23 mouse cellular contexts compared by ENCODE assay signal in genomic region chr5:125227699-125228098, GRCm38 (mm10). TPM values are rescaled to one million over a fixed set of nuclear protein-coding genes. Genes with fewer than 3 reads are reported as not detected.
DNase-seq lines count a peak whose midpoint lies in the region; ATAC-seq and TF ChIP-seq lines count a peak whose summit lies in the region.
"Had no signal": no experiment of that assay in that cellular context is flagged by ENCODE, and none has a peak within 500 bp of the region (broad histone marks: within the 10 kb centered on the region; RNA-seq: fewer than 3 reads in every experiment).

No protein-coding gene starts in this region.

- 100% methylated on average over 4 of the region's 4 CpGs for WGBS in forebrain, postnatal 0 days
- WGBS in forebrain, embryonic 16.5 days: 96% methylated on average over 4 of the region's 4 CpGs
- 97% methylated on average over 4 of the region's 4 CpGs for WGBS in intestine, postnatal 0 days
- 97% methylated on average over 4 of the region's 4 CpGs for whole genome bisulfite sequencing in intestine, embryonic 16.5 days
- 99% methylated on average over 4 of the region's 4 CpGs for WGBS in lung, embryonic 14.5 days

- no peak for ATAC-seq in forebrain, postnatal 0 days
- no peak for ATAC-seq in forebrain, embryonic 16.5 days
- ATAC-seq in intestine, postnatal 0 days: no peak
- ATAC-seq in intestine, embryonic 16.5 days: no peak
- no peak for ATAC-seq in lung, embryonic 14.5 days (ENCODE audit: insufficient read depth)
- ATAC-seq: CD4-positive, CD25-positive, alpha-beta regulatory T cell, adult 4 months; forebrain, embryonic 15.5 days had no signal

- H3K27me3 ChIP-seq in forebrain, postnatal 0 days (ENCODE audit: insufficient read depth, low read length): no peaks in the 10 kb centered on the region
- H3K27me3 ChIP-seq in forebrain, embryonic 16.5 days (replicated peaks; ENCODE audit: control insufficient read depth, insufficient read depth, low read length): no peaks in the 10 kb centered on the region
- no peaks in the 10 kb centered on the region for H3K27me3 ChIP-seq in intestine, postnatal 0 days (replicated peaks; ENCODE audit: control insufficient read depth, insufficient read depth, low read length)
- no peaks in the 10 kb centered on the region for H3K27me3 ChIP-seq in intestine, embryonic 16.5 days (replicated peaks; ENCODE audit: control insufficient read depth, insufficient read depth, low read length)
- no peaks in the 10 kb centered on the region for H3K27me3 ChIP-seq in lung, embryonic 14.5 days (ENCODE audit: insufficient read depth, low read length)
- H3K27me3 ChIP-seq: embryonic facial prominence, embryonic 12.5 days; forebrain, embryonic 15.5 days; heart, embryonic 15.5 days; hindbrain, embryonic 13.5 days had no signal

- no peak overlapping the region for H3K9ac ChIP-seq in forebrain, postnatal 0 days
- H3K9ac ChIP-seq in forebrain, embryonic 16.5 days (replicated peaks; ENCODE audit: low read depth, low read length): no peak overlapping the region
- no peak overlapping the region for H3K9ac ChIP-seq in intestine, postnatal 0 days (ENCODE audit: low read depth, low read length)
- no peak overlapping the region for H3K9ac ChIP-seq in intestine, embryonic 16.5 days (ENCODE audit: low read depth, low read length)
- no peak overlapping the region for H3K9ac ChIP-seq in lung, embryonic 14.5 days
- H3K9ac ChIP-seq: embryonic facial prominence, embryonic 12.5 days; forebrain, embryonic 15.5 days; heart, embryonic 15.5 days; hindbrain, embryonic 13.5 days had no signal

- DNase-seq in forebrain, postnatal 0 days: no peak
- DNase-seq in lung, embryonic 14.5 days: no peak
- no peak for DNase-seq in lung, postnatal 14 days
- peak; percentile 65 for DNase-seq in ZHBTc4 (ENCODE audit: low read depth, low spot score)
- DNase-seq in layer of hippocampus, adult 8-10 months (ENCODE audit: low spot score in 2 of 2): no peak
- DNase-seq: adrenal gland, adult 2 months; adrenal gland, postnatal 25 days; B cell, adult 2 months; cerebellum, adult 11-12 months; cerebellum, adult 9-10 months; cerebellum, postnatal 25 days; gastrocnemius, postnatal 36 days; heart, adult 11 months; heart, postnatal 14 days had no signal

- no peak overlapping the region for H3K4me2 ChIP-seq in forebrain, postnatal 0 days (ENCODE audit: low read depth)
- no peak overlapping the region for H3K4me2 ChIP-seq in forebrain, embryonic 16.5 days (ENCODE audit: low read length)
- H3K4me2 ChIP-seq in intestine, postnatal 0 days (replicated peaks; ENCODE audit: low read depth): no peak overlapping the region
- no peak overlapping the region for H3K4me2 ChIP-seq in intestine, embryonic 16.5 days (ENCODE audit: low read depth, low read length)
- no peak overlapping the region for H3K4me2 ChIP-seq in lung, embryonic 14.5 days
- H3K4me2 ChIP-seq: embryonic facial prominence, embryonic 12.5 days; forebrain, embryonic 15.5 days; heart, embryonic 15.5 days; hindbrain, embryonic 13.5 days had no signal

- peak; percentile 29 for TF ChIP-seq CTCF in forebrain, postnatal 0 days (IDR thresholded peaks at IDR 0.05; ENCODE audit: low read depth)
- TF ChIP-seq CTCF in intestine, postnatal 0 days (IDR thresholded peaks at IDR 0.05; ENCODE audit: low read depth): 0 out of 2 replicates have a peak, but pooled peaks have one; percentile 12
- peak; percentile 30; the same call in 1 of the 2 replicates for TF ChIP-seq CTCF in lung, embryonic 14.5 days (IDR thresholded peaks at IDR 0.05; ENCODE audit: low read depth)

- no peak overlapping the region for H3K4me3 ChIP-seq in forebrain, postnatal 0 days (ENCODE audit: low read depth, low read length)
- H3K4me3 ChIP-seq in forebrain, embryonic 16.5 days (replicated peaks; ENCODE audit: low read length): no peak overlapping the region
- H3K4me3 ChIP-seq in intestine, postnatal 0 days (ENCODE audit: low read depth, low read length): no peak overlapping the region
- H3K4me3 ChIP-seq in intestine, embryonic 16.5 days (ENCODE audit: low read length): no peak overlapping the region
- H3K4me3 ChIP-seq in lung, embryonic 14.5 days (ENCODE audit: low read depth, low read length): no peak overlapping the region
- H3K4me3 ChIP-seq: embryonic facial prominence, embryonic 12.5 days; forebrain, embryonic 15.5 days; heart, embryonic 10.5 days; heart, embryonic 15.5 days; hindbrain, embryonic 13.5 days had no signal

- 0 out of 2 replicates have a peak, but pooled peaks cover 5% of the 10 kb centered on the region for H3K9me3 ChIP-seq in forebrain, postnatal 0 days (ENCODE audit: low read length)
- H3K9me3 ChIP-seq in forebrain, embryonic 16.5 days (ENCODE audit: control insufficient read depth, low read length): no peaks in the 10 kb centered on the region; the same call in 1 of the 2 replicates
- no peaks in the 10 kb centered on the region for H3K9me3 ChIP-seq in intestine, postnatal 0 days (ENCODE audit: control insufficient read depth)
- H3K9me3 ChIP-seq in intestine, embryonic 16.5 days (ENCODE audit: control insufficient read depth, low read length): peaks cover 8% of the 10 kb centered on the region
- H3K9me3 ChIP-seq in lung, embryonic 14.5 days (ENCODE audit: low read depth, low read length): peaks cover 4% of the 10 kb centered on the region; the same call in 1 of the 2 replicates
- H3K9me3 ChIP-seq: forebrain, embryonic 15.5 days; heart, embryonic 10.5 days had no signal

- peaks cover 6% of the 10 kb centered on the region; the same call in 1 of the 2 replicates for H3K4me1 ChIP-seq in forebrain, postnatal 0 days (ENCODE audit: insufficient read depth)
- H3K4me1 ChIP-seq in forebrain, embryonic 16.5 days (replicated peaks; ENCODE audit: control insufficient read depth, insufficient read depth, low read length): peaks cover 16% of the 10 kb centered on the region
- H3K4me1 ChIP-seq in intestine, postnatal 0 days (replicated peaks; ENCODE audit: control insufficient read depth, insufficient read depth, low read length): no peaks in the 10 kb centered on the region
- 0 out of 2 replicates have a peak, but pooled peaks cover under 1% of the 10 kb centered on the region for H3K4me1 ChIP-seq in intestine, embryonic 16.5 days (ENCODE audit: control insufficient read depth, insufficient read depth, low read length)
- H3K4me1 ChIP-seq in lung, embryonic 14.5 days (ENCODE audit: insufficient read depth): no peaks in the 10 kb centered on the region
- H3K4me1 ChIP-seq: embryonic facial prominence, embryonic 12.5 days had no signal

- H3K36me3 ChIP-seq in forebrain, postnatal 0 days (ENCODE audit: insufficient read depth): no peaks in the 10 kb centered on the region
- H3K36me3 ChIP-seq in forebrain, embryonic 16.5 days (ENCODE audit: control insufficient read depth, insufficient read depth): no peaks in the 10 kb centered on the region
- H3K36me3 ChIP-seq in intestine, postnatal 0 days (ENCODE audit: control insufficient read depth, insufficient read depth): no peaks in the 10 kb centered on the region
- no peaks in the 10 kb centered on the region; the same call in 1 of the 2 replicates for H3K36me3 ChIP-seq in intestine, embryonic 16.5 days (ENCODE audit: control insufficient read depth, insufficient read depth, low read length)
- H3K36me3 ChIP-seq in lung, embryonic 14.5 days (ENCODE audit: insufficient read depth): no peaks in the 10 kb centered on the region
- H3K36me3 ChIP-seq: embryonic facial prominence, embryonic 12.5 days; forebrain, embryonic 15.5 days; heart, embryonic 10.5 days; heart, embryonic 15.5 days; hindbrain, embryonic 13.5 days had no signal

- no peak overlapping the region for H3K27ac ChIP-seq in forebrain, postnatal 0 days (ENCODE audit: low read depth, low read length)
- no peak overlapping the region for H3K27ac ChIP-seq in forebrain, embryonic 16.5 days (ENCODE audit: low read length)
- no peak overlapping the region for H3K27ac ChIP-seq in intestine, postnatal 0 days (ENCODE audit: low read depth, low read length)
- H3K27ac ChIP-seq in intestine, embryonic 16.5 days (ENCODE audit: low read length): no peak overlapping the region
- H3K27ac ChIP-seq in lung, embryonic 14.5 days (ENCODE audit: low read depth): no peak overlapping the region
- H3K27ac ChIP-seq: embryonic facial prominence, embryonic 12.5 days; forebrain, embryonic 15.5 days; heart, embryonic 10.5 days; heart, embryonic 15.5 days; hindbrain, embryonic 13.5 days had no signal

RNA-seq across cellular contexts. Expression of gene Ncor2, which starts 48.7 kb away (rescaled TPM):
- 12.7 and 13.4 TPM in 2 replicates for total RNA-seq in forebrain, postnatal 0 days (2014; rRNA removed)
- polyA plus RNA-seq in forebrain, postnatal 0 days (2015; fragmentation: Nextera tagmentation; extraction: Ambion mirVana): 11.6 and 16.8 TPM in 2 replicates
- polyA plus RNA-seq in forebrain, embryonic 16.5 days (2015; fragmentation: Nextera tagmentation; extraction: Ambion mirVana): 26.5 and 27.1 TPM in 2 replicates
- polyA plus RNA-seq in intestine, postnatal 0 days (2015; fragmentation: Nextera tagmentation; extraction: Ambion mirVana): 7.1 and 7.6 TPM in 2 replicates
- 13.1 and 14.4 TPM in 2 replicates for polyA plus RNA-seq in intestine, embryonic 16.5 days (2015; fragmentation: Nextera tagmentation; extraction: Ambion mirVana)
- polyA plus RNA-seq in lung, embryonic 14.5 days (2014; fragmentation: Nextera tagmentation; extraction: Ambion mirVana): 34.9 and 36.5 TPM in 2 replicates
- total RNA-seq in layer of hippocampus, adult 8-10 months (2022): 100 to 1,000 TPM; 246 to 324 (median 271) TPM
